Mouse (Mus musculus): ENCODE measurements around the gene Plxna3.
A peak's percentile ranks its signal among the peaks of the same experiment; 100 is the strongest.

Gene Plxna3

GRCm38 (mm10) chrX:74368209-74368909 is 39.5 kb downstream of the Plxna3 start:
- DNase-seq (ENCODE audit: low spot score): peak; percentile 54

DNA sequence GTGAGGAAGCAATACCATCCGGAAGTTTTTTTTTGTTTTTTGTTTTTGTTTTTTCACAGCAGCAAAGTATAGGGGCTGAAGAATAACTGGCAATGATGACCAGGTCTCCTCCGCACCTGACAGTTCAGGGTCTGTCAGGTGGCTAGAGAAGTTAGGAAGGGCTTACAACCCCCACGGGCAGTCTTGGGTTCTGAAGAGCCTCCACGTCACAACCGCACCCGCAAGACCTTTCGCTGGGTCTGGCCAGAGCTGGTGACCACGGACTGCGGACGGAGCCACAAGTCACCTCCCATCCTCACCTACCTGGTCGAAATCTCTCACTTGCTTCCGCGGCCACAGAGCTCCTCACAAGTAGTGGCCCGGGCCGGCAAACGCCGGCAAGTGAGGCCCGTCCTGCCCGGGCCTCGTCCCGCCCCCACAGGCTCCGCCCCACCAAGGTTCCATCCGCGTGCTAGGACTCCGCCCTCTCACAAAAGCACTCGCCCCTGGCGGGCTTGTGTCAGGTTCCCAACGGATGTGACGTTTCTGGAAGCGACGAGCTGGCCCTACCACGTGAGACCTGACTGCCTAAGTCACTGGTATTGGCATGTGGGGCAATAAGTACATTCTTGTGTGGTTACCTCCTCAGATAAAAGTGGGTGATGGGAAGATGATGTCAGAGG is 44.2 kb downstream of the Plxna3 start, which contains the start of the genes Ubl4a and Slc10a3:
TSS of gene Ubl4a (minus strand) at position 331 of the 662 bp plus-strand sequence.
TSS of gene Slc10a3 (minus strand) at position 462 of the 662 bp plus-strand sequence.
- DNase-seq (ENCODE audit: low spot score): peak; percentile 85

- no peak for DNase-seq (ENCODE audit: low spot score)
These were observed 55.6 kb downstream of the Plxna3 start for GRCm38 (mm10) chrX:74384451-74384850.

DNA sequence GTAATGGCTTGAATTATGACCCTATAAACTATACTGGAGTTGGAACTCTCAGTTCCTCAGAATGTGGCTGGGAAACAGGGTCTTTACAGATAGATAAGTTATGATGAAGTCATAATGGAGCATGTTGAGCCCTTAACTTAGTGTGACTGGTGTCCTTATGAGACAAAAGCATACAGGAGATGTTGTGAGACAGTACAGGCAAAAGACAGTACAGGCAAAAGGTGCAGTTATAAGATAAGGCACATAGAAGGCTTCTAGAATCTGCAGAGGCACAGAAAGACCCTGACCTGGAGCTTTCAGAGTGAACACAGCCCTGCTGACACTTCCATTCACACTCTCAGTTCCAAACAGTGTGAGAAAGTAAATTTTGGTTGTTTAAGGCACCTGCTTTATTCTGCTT is 59.3 kb downstream of the Plxna3 start:
- DNase-seq (ENCODE audit: low spot score): no peak

DNA sequence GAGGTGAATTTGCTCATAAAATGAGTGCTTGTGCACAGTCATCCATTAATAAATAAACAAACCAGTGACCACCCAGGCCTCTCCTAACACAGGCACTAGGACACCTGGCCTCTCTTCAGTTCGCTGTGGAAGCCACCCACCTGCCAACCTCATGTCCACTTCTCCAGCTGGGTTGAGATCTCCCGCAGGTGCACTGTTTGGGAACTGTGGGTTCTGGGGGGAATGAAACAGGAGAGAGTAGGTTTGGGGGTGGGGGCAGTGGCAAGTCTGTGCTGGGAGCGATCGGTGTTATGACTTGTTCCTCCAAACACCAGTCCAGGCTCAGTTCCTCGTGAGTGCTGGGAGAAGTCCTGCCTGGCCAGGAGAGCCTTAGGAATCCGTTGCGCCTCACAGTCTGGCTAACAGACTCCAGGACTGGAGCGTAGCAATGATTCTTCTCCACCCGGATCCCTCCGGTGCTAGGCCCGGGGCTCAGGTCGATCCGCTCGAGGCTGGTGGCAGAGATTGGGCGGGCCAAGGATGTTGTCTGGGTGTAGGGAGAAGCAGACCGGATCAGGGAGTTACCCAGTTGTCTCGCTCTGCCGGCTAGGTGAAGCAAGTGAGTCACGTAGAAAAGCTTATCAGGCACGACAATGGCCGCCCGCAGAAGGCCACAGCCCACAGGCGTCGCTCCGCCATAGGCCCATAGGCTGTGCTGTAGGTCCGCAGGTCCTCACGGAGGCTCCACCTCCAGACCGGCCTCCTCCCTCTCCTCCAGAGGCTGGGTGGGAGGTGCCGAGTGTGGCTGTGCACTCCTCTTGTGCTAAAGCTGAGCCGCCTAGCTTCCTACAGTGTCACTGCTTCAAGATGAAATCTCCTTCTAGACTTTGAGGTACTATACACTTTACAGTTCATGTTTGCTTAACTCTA is 63.9 kb downstream of the Plxna3 start, which contains the start of the genes Fam3a and Ikbkg:
TSS of gene Fam3a (minus strand) at position 738 of the 909 bp plus-strand sequence.
TSS of gene Ikbkg (plus strand) at position 756 of the 909 bp plus-strand sequence.
- DNase-seq (ENCODE audit: low spot score): peak; percentile 84
